Mouse (Mus musculus) embryo, embryonic 10 days (tissue): ENCODE measurements around the gene Ppp1r12b.

Source experiments
- DNase-seq: peaks from one replicate; pipeline ENCODE4 v3.0.0-alpha.2; 2015; ENCODE audit warnings: low spot score

Ppp1r12b gene

GRCm38 (mm10) chr1:134955637-134956176 is at the start of gene Ppp1r12b:
TSS of gene Ppp1r12b (minus strand) at chr1:134955942.
- DNase-seq: peak; percentile 99

- DNase-seq: no peak
Observed at GRCm38 (mm10) chr1:135003346-135003745, 47.6 kb upstream of the Ppp1r12b start.

- DNase-seq: no peak
Observed at GRCm38 (mm10) chr1:135000527-135000926, 44.8 kb upstream of the Ppp1r12b start.

- no peak for DNase-seq
Observed at GRCm38 (mm10) chr1:134998231-134998630, 42.5 kb upstream of the Ppp1r12b start.

GRCm38 (mm10) chr1:134997568-134997967 is 41.8 kb upstream of the Ppp1r12b start:
- DNase-seq: no peak

- DNase-seq: no peak
Observed at GRCm38 (mm10) chr1:134996471-134996870, 40.7 kb upstream of the Ppp1r12b start.

- DNase-seq: no peak
Observed at GRCm38 (mm10) chr1:134995954-134996353, 40.2 kb upstream of the Ppp1r12b start.

GRCm38 (mm10) chr1:134995437-134995836 is 39.7 kb upstream of the Ppp1r12b start:
- DNase-seq: no peak

GRCm38 (mm10) chr1:134994739-134995138 is 39.0 kb upstream of the Ppp1r12b start:
- no peak for DNase-seq

GRCm38 (mm10) chr1:134992046-134992645 is 36.4 kb upstream of the Ppp1r12b start:
- no peak for DNase-seq

- peak; percentile 95 for DNase-seq
Observed at GRCm38 (mm10) chr1:134989372-134989771, 33.6 kb upstream of the Ppp1r12b start.

GRCm38 (mm10) chr1:134987962-134988341 is 32.2 kb upstream of the Ppp1r12b start:
- DNase-seq: no peak

GRCm38 (mm10) chr1:134987173-134987961 is 31.6 kb upstream of the Ppp1r12b start:
- DNase-seq: peak; percentile 85

GRCm38 (mm10) chr1:134972920-134973319 is 17.2 kb upstream of the Ppp1r12b start:
- peak; percentile 20 for DNase-seq

- no peak for DNase-seq
Observed at GRCm38 (mm10) chr1:134965430-134965829, 9.7 kb upstream of the Ppp1r12b start.

- no peak for DNase-seq
Observed at GRCm38 (mm10) chr1:134962821-134963220, 7.1 kb upstream of the Ppp1r12b start.

GRCm38 (mm10) chr1:134962053-134962803 is 6.5 kb upstream of the Ppp1r12b start, which contains the start of gene Ube2t:
TSS of gene Ube2t (plus strand) at chr1:134962565.
- DNase-seq: peak; percentile 98

- DNase-seq: no peak
Observed at GRCm38 (mm10) chr1:134960634-134961033, 4.9 kb upstream of the Ppp1r12b start.

- DNase-seq: peak; percentile 16
Observed at GRCm38 (mm10) chr1:134955050-134955636, 599 bp downstream of the Ppp1r12b start.

GRCm38 (mm10) chr1:134949946-134950345 is 5.8 kb downstream of the Ppp1r12b start:
- DNase-seq: no peak

GRCm38 (mm10) chr1:134947590-134947989 is 8.2 kb downstream of the Ppp1r12b start:
- no peak for DNase-seq

GRCm38 (mm10) chr1:134942898-134943297 is 12.8 kb downstream of the Ppp1r12b start:
- no peak for DNase-seq
